Mouse (Mus musculus): ENCODE results near the gene Sytl1.

Gene Sytl1

GRCm38 (mm10) chr4:133247806-133248449, 15.0 kb downstream of the Sytl1 start:
- DNase-seq (ENCODE audit: low read depth, low spot score), result peak; percentile 69

GRCm38 (mm10) chr4:133247072-133247471, 15.8 kb downstream of the Sytl1 start:
- no peak for DNase-seq (ENCODE audit: low read depth, low spot score)

- no peak for DNase-seq (ENCODE audit: low read depth, low spot score)
Measured at GRCm38 (mm10) chr4:133244289-133244688, 18.6 kb downstream of the Sytl1 start.

- DNase-seq (ENCODE audit: low read depth, low spot score), result no peak
Measured at GRCm38 (mm10) chr4:133243538-133243937, 19.4 kb downstream of the Sytl1 start.

GRCm38 (mm10) chr4:133242710-133243109, 20.2 kb downstream of the Sytl1 start:
- DNase-seq (ENCODE audit: low read depth, low spot score), result no peak

GRCm38 (mm10) chr4:133241910-133242309, 21.0 kb downstream of the Sytl1 start:
- peak; percentile 35 for DNase-seq (ENCODE audit: low read depth, low spot score)

GRCm38 (mm10) chr4:133240934-133241908, 21.7 kb downstream of the Sytl1 start:
- DNase-seq (ENCODE audit: low read depth, low spot score), result peak; percentile 74

GRCm38 (mm10) chr4:133240490-133240921, 22.4 kb downstream of the Sytl1 start, which contains the start of gene Map3k6:
Gene Map3k6 (plus strand): TSS chr4:133240818.
- DNase-seq (ENCODE audit: low read depth, low spot score), result peak; percentile 45

GRCm38 (mm10) chr4:133237911-133238310, 25.0 kb downstream of the Sytl1 start:
- no peak for DNase-seq (ENCODE audit: low read depth, low spot score)

GRCm38 (mm10) chr4:133235415-133235814, 27.5 kb downstream of the Sytl1 start:
- no peak for DNase-seq (ENCODE audit: low read depth, low spot score)

- DNase-seq (ENCODE audit: low read depth, low spot score), result no peak
Measured at GRCm38 (mm10) chr4:133234771-133235170, 28.1 kb downstream of the Sytl1 start.

- DNase-seq (ENCODE audit: low read depth, low spot score), result no peak
Measured at GRCm38 (mm10) chr4:133233285-133233976, 29.5 kb downstream of the Sytl1 start.

GRCm38 (mm10) chr4:133229582-133229981, 33.3 kb downstream of the Sytl1 start:
- no peak for DNase-seq (ENCODE audit: low read depth, low spot score)

- DNase-seq (ENCODE audit: low read depth, low spot score), result no peak
Measured at GRCm38 (mm10) chr4:133227636-133228035, 35.3 kb downstream of the Sytl1 start.

- no peak for DNase-seq (ENCODE audit: low read depth, low spot score)
Measured at GRCm38 (mm10) chr4:133226073-133226472, 36.8 kb downstream of the Sytl1 start.

- DNase-seq (ENCODE audit: low read depth, low spot score), result no peak
Measured at GRCm38 (mm10) chr4:133223875-133224274, 39.0 kb downstream of the Sytl1 start.

- no peak for DNase-seq (ENCODE audit: low read depth, low spot score)
Measured at GRCm38 (mm10) chr4:133221701-133222100, 41.2 kb downstream of the Sytl1 start.

- no peak for DNase-seq (ENCODE audit: low read depth, low spot score)
Measured at GRCm38 (mm10) chr4:133220656-133221055, 42.3 kb downstream of the Sytl1 start.

- DNase-seq (ENCODE audit: low read depth, low spot score), result no peak
Measured at GRCm38 (mm10) chr4:133218745-133219144, 44.2 kb downstream of the Sytl1 start.

- DNase-seq (ENCODE audit: low read depth, low spot score), result peak; percentile 38
Measured at GRCm38 (mm10) chr4:133217641-133218040, 45.3 kb downstream of the Sytl1 start.

GRCm38 (mm10) chr4:133213661-133214060, 49.3 kb downstream of the Sytl1 start:
- DNase-seq (ENCODE audit: low read depth, low spot score), result no peak

GRCm38 (mm10) chr4:133213268-133213590, 49.7 kb downstream of the Sytl1 start:
- DNase-seq (ENCODE audit: low read depth, low spot score), result no peak

Data from c-Kit-negative CD71-positive TER-119-positive erythroid progenitor cells, embryonic 14.5 days (primary cell).